Comparison of ENCODE assay signal across 1 mouse cellular context in the genomic region with DNA sequence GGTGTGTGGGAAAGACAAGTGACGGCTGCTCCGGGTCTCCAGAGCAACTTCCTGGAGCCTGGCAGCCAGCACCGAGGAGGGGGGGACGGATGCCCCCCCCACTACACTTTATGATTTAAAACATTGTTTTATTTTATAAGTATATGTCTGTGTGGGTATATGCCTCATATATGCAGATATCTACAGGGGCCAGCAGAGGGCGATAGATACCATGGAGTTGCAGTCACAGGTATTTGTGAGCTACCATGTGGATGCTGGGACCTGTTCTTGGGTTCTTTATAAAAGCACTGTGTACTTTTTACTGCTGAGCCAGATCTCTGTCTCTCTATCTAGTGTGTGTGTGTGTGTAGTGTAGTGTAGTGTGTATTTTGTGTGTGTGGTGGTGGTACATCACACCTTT.
TF ChIP-seq lines count a peak whose summit lies in the region.

No protein-coding gene starts in this region.

TF ChIP-seq in MEL, 35 proteins besides CTCF, POLR2A, EP300 and RAD21:
- TF ChIP-seq ZMIZ1 (IDR thresholded peaks at IDR 0.05; ENCODE audit: low read depth, low read length) (no peak), TBP (IDR thresholded peaks at IDR 0.05; ENCODE audit: low read depth, low read length) (no peak), JUND (IDR thresholded peaks at IDR 0.05; ENCODE audit: low read depth, low read length) (no peak), ZC3H11A (IDR thresholded peaks at IDR 0.05; ENCODE audit: low read depth, low read length) (no peak), CHD2 (IDR thresholded peaks at IDR 0.05; ENCODE audit: low read length) (no peak), TAL1 (IDR thresholded peaks at IDR 0.05; ENCODE audit: low read length) (no peak), GABPA (IDR thresholded peaks at IDR 0.05; ENCODE audit: low read depth, low read length) (no peak), TCF12 (IDR thresholded peaks at IDR 0.05; ENCODE audit: low read depth, low read length) (no peak), NRF1 (IDR thresholded peaks at IDR 0.05; ENCODE audit: insufficient read depth, low read depth, low read length, poor library complexity, severe bottlenecking) (no peak), POLR2AphosphoS5 (IDR thresholded peaks at IDR 0.05; ENCODE audit: borderline replicate concordance, low read depth, low read length) (no peak), MEF2A (IDR thresholded peaks at IDR 0.05; ENCODE audit: extremely low read depth, insufficient replicate concordance, low read depth, low read length, poor library complexity, severe bottlenecking) (no peak)
